Mouse (Mus musculus): Measurements from ENCODE around the gene Fbxo44. TPM values are rescaled to one million over a fixed set of nuclear protein-coding genes. Genes with fewer than 3 reads are reported as not detected.

Fbxo44 gene
- polyA plus RNA-seq, 1 experiment from 2014 or later = 102 TPM

Small RNA genes lying within 50 kb of the gene (microRNA-seq; reads per million reads assigned to microRNA genes)
- gene Mir7022 = not detected

Other genes starting within 250 kb of the Fbxo44 start
- gene Plod1, start 223.7 kb downstream of the Fbxo44 start, polyA plus RNA-seq (2015; fragmentation: Nextera tagmentation; extraction: Ambion mirVana) = 20.8 and 21.2 TPM in 2 replicates
- 9.5 and 11.1 TPM in 2 replicates for gene 2510039O18Rik, start 219.6 kb downstream of the Fbxo44 start, polyA plus RNA-seq (2015; fragmentation: Nextera tagmentation; extraction: Ambion mirVana)
- gene Nppb, start 174.7 kb downstream of the Fbxo44 start, polyA plus RNA-seq (2015; fragmentation: Nextera tagmentation; extraction: Ambion mirVana) = not detected in 2 replicates
- gene Nppa, start 159.8 kb downstream of the Fbxo44 start, polyA plus RNA-seq (2015; fragmentation: Nextera tagmentation; extraction: Ambion mirVana) = 2.4 and 3.3 TPM in 2 replicates
- 36.5 and 36.9 TPM in 2 replicates for gene Clcn6, start 121.7 kb downstream of the Fbxo44 start, polyA plus RNA-seq (2015; fragmentation: Nextera tagmentation; extraction: Ambion mirVana)
- 21.5 and 22.2 TPM in 2 replicates for gene Mthfr, start 121.4 kb downstream of the Fbxo44 start, polyA plus RNA-seq (2015; fragmentation: Nextera tagmentation; extraction: Ambion mirVana)
- 7.7 and 8.1 TPM in 2 replicates for gene Agtrap, start 72.5 kb downstream of the Fbxo44 start, polyA plus RNA-seq (2015; fragmentation: Nextera tagmentation; extraction: Ambion mirVana)
- 98.2 and 100 TPM in 2 replicates for gene Mad2l2, start 30.1 kb downstream of the Fbxo44 start, polyA plus RNA-seq (2015; fragmentation: Nextera tagmentation; extraction: Ambion mirVana)
- 11.8 and 11.9 TPM in 2 replicates for gene Draxin, start 29.8 kb downstream of the Fbxo44 start, polyA plus RNA-seq (2015; fragmentation: Nextera tagmentation; extraction: Ambion mirVana)
- gene Fbxo6, start 8.3 kb downstream of the Fbxo44 start, polyA plus RNA-seq (2015; fragmentation: Nextera tagmentation; extraction: Ambion mirVana) = 18.5 and 23.8 TPM in 2 replicates
- gene Fbxo2, start 139 bp upstream of the Fbxo44 start, polyA plus RNA-seq (2015; fragmentation: Nextera tagmentation; extraction: Ambion mirVana) = 5.6 and 9.4 TPM in 2 replicates
- gene Disp3, start 127.5 kb upstream of the Fbxo44 start, polyA plus RNA-seq (2015; fragmentation: Nextera tagmentation; extraction: Ambion mirVana) = 12.4 and 12.7 TPM in 2 replicates